Mouse (Mus musculus) forebrain, embryonic 15.5 days (tissue): ENCODE results near the gene Fam181b. TPM values are rescaled to one million over a fixed set of nuclear protein-coding genes. Genes with fewer than 3 reads are reported as not detected.

Experiments used
- ATAC-seq: fragments of 200-750 bp; cut with Nextera tagmentation; replicated peaks from 2 replicates; pipeline ENCODE4 v1.8.0; 2017; ENCODE audit warnings: mild to moderate bottlenecking, moderate TSS enrichment, moderate library complexity
- H3K27ac ChIP-seq: fragments of 300-500 bp; sonication (generic); replicated peaks from 2 replicates; pipeline ENCODE4 v1.5.1; 2015; ENCODE audit warnings: mild to moderate bottlenecking, inconsistent platforms
- H3K27me3 ChIP-seq: fragments of 300-500 bp; sonication (generic); 2 replicates; pipeline ENCODE4 v1.6.1; 2015; ENCODE audit warnings: inconsistent platforms
- H3K36me3 ChIP-seq: fragments of 300-500 bp; sonication (generic); 2 replicates; pipeline ENCODE4 v1.6.1; 2015; ENCODE audit warnings: mild to moderate bottlenecking, inconsistent platforms
- H3K4me1 ChIP-seq: fragments of 300-500 bp; sonication (generic); 2 replicates; pipeline ENCODE4 v1.6.1; 2015; ENCODE audit warnings: inconsistent platforms
- H3K4me2 ChIP-seq: fragments of 300-500 bp; sonication (generic); replicated peaks from 2 replicates; pipeline ENCODE4 v1.6.1; 2015; ENCODE audit warnings: mild to moderate bottlenecking, inconsistent platforms
- H3K4me3 ChIP-seq: fragments of 300-500 bp; sonication (generic); 2 replicates; pipeline ENCODE4 v1.5.1; 2015; ENCODE audit warnings: mild to moderate bottlenecking, inconsistent platforms
- H3K9ac ChIP-seq: fragments of 300-500 bp; sonication (generic); replicated peaks from 2 replicates; pipeline ENCODE4 v1.6.1; 2015; ENCODE audit warnings: mild to moderate bottlenecking, inconsistent platforms
- H3K9me3 ChIP-seq: fragments of 300-500 bp; sonication (generic); 2 replicates; pipeline ENCODE4 v1.6.1; 2016; ENCODE audit warnings: inconsistent platforms
- WGBS: fragments of 180-500 bp; shearing (Covaris S2); methylation state at CpG from one replicate; pipeline ENCODE4 v1.1.7; 2015; ENCODE audit warnings: mixed read lengths; 5-methylcytosine and 5-hydroxymethylcytosine counted together
- polyA plus RNA-seq: library from polyadenylated mRNA; unstranded; fragments of >200 nt; fragmentation: Nextera tagmentation; extraction: Ambion mirVana; gene quantifications from 2 replicates; pipeline ENCODE4 v1.2.1, GENCODE M21; 2015

Fam181b gene
- polyA plus RNA-seq = 33.6 and 35.6 TPM in 2 replicates

DNA sequence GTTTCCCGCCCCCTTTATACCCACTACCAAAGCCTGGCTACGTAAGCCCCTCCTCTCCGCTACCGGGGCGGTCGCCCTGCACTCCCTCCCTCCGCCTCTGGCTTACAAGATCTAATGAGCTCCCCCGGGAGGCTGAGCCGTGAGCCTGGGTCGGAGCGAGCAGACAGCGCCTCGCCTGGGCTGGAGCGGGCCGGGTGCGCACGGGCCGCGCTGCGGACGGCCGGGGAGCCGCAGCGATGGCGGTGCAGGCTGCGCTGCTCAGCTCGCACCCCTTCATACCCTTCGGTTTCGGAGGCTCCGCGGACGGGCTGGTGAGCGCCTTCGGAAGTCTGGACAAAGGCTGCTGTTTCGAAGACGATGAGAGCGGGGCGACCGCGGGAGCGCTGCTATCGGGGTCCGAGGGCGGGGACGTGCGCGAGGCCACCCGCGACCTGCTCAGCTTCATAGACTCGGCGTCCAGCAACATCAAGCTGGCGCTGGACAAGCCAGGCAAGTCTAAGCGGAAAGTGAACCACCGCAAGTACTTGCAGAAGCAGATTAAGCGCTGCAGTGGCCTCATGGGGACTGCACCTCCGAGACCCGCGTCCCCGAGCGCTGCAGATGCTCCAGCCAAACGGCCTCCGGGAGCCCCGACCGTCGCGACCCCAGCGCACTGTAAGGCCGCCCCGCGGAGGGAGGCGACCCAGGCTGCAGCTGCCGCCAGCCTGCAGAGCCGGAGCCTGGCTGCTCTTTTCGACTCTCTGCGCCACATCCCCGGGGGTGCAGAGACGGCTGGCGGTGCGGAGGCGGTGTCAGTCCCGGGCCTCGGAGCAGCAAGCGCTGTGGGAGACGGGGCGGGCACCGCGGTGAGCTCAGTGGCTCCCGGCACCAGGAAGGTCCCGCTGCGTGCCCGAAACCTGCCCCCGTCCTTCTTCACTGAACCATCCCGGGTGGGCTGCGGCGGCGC, at the start of gene Fam181b:
Fam181b (plus strand) TSS at position 81 of the 946 bp plus-strand sequence.
- peak within 1 kb of the TSS; percentile 86 for H3K27ac ChIP-seq
- H3K4me2 ChIP-seq = peak within 1 kb of the TSS; percentile 79
- no peaks in the 10 kb centered on the region for H3K36me3 ChIP-seq
- H3K9me3 ChIP-seq = no peaks in the 10 kb centered on the region
- peaks cover 37% of the 10 kb centered on the region for H3K4me1 ChIP-seq
- H3K4me3 ChIP-seq = peak within 1 kb of the TSS; percentile 86
- H3K9ac ChIP-seq = peak within 1 kb of the TSS; percentile 87
- under 1% methylated on average over 95 of the region's 96 CpGs for WGBS
- ATAC-seq = peak; percentile 97
- no peaks in the 10 kb centered on the region for H3K27me3 ChIP-seq

DNA sequence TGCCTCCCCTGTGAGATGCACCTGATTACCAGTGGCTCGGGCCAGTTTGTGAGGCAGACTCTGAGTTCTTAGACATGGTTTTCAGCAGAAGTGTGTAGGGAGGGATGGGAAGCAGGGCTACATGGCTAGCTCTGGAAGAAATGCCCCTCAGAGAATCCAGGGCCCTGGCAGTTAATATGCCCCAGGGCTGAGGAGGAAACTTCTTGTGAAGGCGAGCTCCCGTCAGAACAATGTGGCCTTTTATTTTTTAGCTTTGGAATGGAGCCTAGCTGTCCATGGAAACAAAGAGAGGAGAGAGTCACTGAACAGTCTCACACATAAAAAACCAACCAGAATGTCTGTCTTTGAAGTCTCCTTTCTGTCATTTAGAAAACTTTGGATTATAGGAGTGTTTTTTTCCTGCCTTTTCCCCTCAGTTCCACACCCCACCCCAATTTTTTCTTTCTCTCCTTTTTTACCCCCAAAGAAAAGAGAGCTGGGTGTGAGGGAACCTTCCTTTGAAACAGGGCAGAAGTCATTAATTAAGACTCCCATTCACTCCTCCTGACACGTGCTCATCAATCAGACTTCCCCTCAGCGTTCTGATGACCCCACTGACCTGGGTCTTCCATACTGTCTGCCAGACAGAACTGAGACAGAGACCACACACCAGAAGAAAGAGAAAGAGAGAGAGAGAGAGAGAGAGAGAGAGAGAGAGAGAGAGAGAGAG, 41.7 kb upstream of the Fam181b start:
- 0 out of 2 replicates have a peak, but pooled peaks have one; percentile 51 for ATAC-seq
- Histone ChIP-seq H3K27me3 (no peaks in the 10 kb centered on the region), H3K4me2 (no peak overlapping the region), H3K9me3 (no peaks in the 10 kb centered on the region), H3K36me3 (no peaks in the 10 kb centered on the region), H3K4me1 (peaks cover 6% of the 10 kb centered on the region; the same call in 1 of the 2 replicates), H3K9ac (no peak overlapping the region), H3K4me3 (no peak overlapping the region), H3K27ac (no peak overlapping the region)
- 4% methylated on average over 5 of the region's 5 CpGs for WGBS

DNA sequence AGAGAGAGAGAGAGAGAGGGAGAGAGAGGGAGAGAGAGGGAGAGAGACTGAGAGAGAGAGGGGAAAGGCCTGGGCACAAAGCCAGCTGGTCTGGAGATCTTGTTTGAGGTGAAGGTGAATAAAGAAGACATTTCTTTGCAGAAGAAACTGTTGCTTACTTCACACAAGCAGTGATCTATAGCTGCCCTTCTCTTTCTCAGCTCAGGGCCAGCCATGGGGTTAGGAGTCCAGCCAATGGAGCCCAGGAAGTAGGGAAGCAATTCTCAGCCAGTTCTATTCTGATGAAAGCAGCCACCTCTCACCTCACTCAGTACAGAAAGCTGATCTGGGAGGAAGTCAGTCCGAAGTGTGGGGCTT, 41.2 kb upstream of the Fam181b start:
- Histone ChIP-seq H3K4me2 (no peak overlapping the region), H3K4me1 (peaks cover 6% of the 10 kb centered on the region; the same call in 1 of the 2 replicates), H3K27me3 (no peaks in the 10 kb centered on the region), H3K4me3 (no peak overlapping the region), H3K27ac (no peak overlapping the region), H3K9me3 (no peaks in the 10 kb centered on the region), H3K36me3 (no peaks in the 10 kb centered on the region), H3K9ac (no peak overlapping the region)
- 26% methylated on average over 1 of the region's 1 CpGs for WGBS
- no peak for ATAC-seq

DNA sequence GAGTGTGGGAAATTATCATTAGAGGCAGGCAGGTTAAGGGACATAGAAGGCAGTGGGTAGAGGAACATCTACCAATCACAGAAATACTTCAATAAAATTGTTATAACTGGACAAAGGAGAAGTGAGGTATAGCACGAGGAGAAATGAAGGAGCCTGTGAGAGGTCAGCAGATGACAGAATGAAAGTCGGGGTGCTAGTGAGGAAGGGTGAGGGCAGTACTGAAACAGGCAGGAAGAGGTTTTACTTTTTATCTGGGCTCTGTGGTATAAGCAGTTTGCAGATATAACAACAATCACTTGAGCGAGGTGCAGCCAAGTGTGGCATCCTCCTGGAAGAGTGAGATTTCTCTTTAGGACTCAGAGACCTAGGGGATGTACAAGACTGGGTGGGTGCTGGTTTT, 40.1 kb upstream of the Fam181b start:
- Histone ChIP-seq H3K27me3 (no peaks in the 10 kb centered on the region), H3K9me3 (no peaks in the 10 kb centered on the region), H3K27ac (no peak overlapping the region), H3K36me3 (no peaks in the 10 kb centered on the region), H3K9ac (no peak overlapping the region), H3K4me3 (no peak overlapping the region), H3K4me2 (no peak overlapping the region), H3K4me1 (peaks cover 6% of the 10 kb centered on the region; the same call in 1 of the 2 replicates)
- no peak for ATAC-seq
- 87% methylated on average over 3 of the region's 3 CpGs for WGBS

GRCm38 (mm10) chr7:93044359-93044758, 35.3 kb upstream of the Fam181b start:
- Histone ChIP-seq H3K36me3 (no peaks in the 10 kb centered on the region), H3K27me3 (no peaks in the 10 kb centered on the region), H3K4me1 (no peaks in the 10 kb centered on the region), H3K4me2 (no peak overlapping the region), H3K4me3 (no peak overlapping the region), H3K9me3 (no peaks in the 10 kb centered on the region), H3K9ac (no peak overlapping the region), H3K27ac (no peak overlapping the region)
- no peak for ATAC-seq
- 71% methylated on average over 3 of the region's 3 CpGs for WGBS

- WGBS = 94% methylated on average over 1 of the region's 1 CpGs
- H3K9ac ChIP-seq = no peak overlapping the region
- H3K36me3 ChIP-seq = no peaks in the 10 kb centered on the region
- H3K27me3 ChIP-seq = no peaks in the 10 kb centered on the region
- no peak overlapping the region for H3K27ac ChIP-seq
- no peak overlapping the region for H3K4me3 ChIP-seq
- no peaks in the 10 kb centered on the region for H3K9me3 ChIP-seq
- H3K4me1 ChIP-seq = no peaks in the 10 kb centered on the region
- no peak for ATAC-seq
- H3K4me2 ChIP-seq = no peak overlapping the region
Observed at GRCm38 (mm10) chr7:93044788-93045187, 34.9 kb upstream of the Fam181b start.

DNA sequence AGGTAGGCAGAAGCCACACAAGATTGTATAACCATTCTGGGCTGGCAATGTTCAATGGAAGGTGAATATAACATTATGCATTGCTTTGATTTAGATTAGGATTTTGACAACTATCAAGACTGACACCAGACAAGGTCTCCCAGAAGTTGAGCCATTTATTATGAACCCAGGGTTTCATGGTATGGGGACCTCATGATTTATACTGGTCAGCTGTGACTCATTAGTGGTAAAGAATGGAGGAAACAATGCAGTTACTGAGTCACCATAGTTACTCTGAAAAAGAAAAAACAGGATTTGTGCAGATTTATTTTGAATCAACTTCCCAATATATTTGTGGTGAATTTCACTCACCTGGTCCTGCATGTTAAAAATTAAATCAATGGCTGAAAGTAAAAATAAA, 18.8 kb upstream of the Fam181b start:
- Histone ChIP-seq H3K27ac (no peak overlapping the region), H3K4me2 (no peak overlapping the region), H3K4me1 (peaks cover 19% of the 10 kb centered on the region), H3K9ac (no peak overlapping the region), H3K27me3 (no peaks in the 10 kb centered on the region), H3K9me3 (no peaks in the 10 kb centered on the region), H3K4me3 (no peak overlapping the region), H3K36me3 (no peaks in the 10 kb centered on the region)
- ATAC-seq = no peak

DNA sequence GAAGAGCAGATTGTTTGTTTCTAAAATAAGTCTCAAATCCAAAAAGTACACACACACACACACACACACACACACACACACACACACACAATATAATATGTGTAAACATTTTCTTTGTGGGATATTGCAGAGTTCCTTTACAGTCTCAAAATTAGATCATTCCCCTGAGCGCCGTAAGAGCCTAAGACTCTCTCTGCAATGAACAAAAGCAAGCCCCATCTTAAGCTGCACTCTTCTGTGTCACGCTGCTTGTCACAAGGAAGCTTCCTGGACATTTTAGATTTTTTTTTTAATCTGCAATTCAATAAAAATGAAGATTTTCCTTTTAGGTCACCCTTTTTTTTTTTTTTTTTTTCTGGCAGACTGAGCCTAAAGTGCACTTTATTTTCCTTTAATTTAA, 17.9 kb upstream of the Fam181b start:
- Histone ChIP-seq H3K27ac (peak overlapping the region; percentile 78), H3K27me3 (no peaks in the 10 kb centered on the region), H3K4me3 (no peak overlapping the region), H3K9me3 (no peaks in the 10 kb centered on the region), H3K36me3 (no peaks in the 10 kb centered on the region), H3K4me2 (no peak overlapping the region; the same call in 1 of the 2 replicates), H3K9ac (no peak overlapping the region), H3K4me1 (peaks cover 19% of the 10 kb centered on the region)
- peak; percentile 75 for ATAC-seq
- WGBS = 0% methylated on average over 3 of the region's 3 CpGs

- Histone ChIP-seq H3K36me3 (no peaks in the 10 kb centered on the region), H3K4me1 (peaks cover 19% of the 10 kb centered on the region), H3K4me3 (no peak overlapping the region), H3K9ac (no peak overlapping the region), H3K9me3 (no peaks in the 10 kb centered on the region), H3K27me3 (no peaks in the 10 kb centered on the region), H3K27ac (peak overlapping the region; percentile 78), H3K4me2 (no peak overlapping the region; the same call in 1 of the 2 replicates)
- ATAC-seq = peak; percentile 97
- 2% methylated on average over 6 of the region's 6 CpGs for WGBS
Observed at GRCm38 (mm10) chr7:93062189-93062588, 17.5 kb upstream of the Fam181b start.

DNA sequence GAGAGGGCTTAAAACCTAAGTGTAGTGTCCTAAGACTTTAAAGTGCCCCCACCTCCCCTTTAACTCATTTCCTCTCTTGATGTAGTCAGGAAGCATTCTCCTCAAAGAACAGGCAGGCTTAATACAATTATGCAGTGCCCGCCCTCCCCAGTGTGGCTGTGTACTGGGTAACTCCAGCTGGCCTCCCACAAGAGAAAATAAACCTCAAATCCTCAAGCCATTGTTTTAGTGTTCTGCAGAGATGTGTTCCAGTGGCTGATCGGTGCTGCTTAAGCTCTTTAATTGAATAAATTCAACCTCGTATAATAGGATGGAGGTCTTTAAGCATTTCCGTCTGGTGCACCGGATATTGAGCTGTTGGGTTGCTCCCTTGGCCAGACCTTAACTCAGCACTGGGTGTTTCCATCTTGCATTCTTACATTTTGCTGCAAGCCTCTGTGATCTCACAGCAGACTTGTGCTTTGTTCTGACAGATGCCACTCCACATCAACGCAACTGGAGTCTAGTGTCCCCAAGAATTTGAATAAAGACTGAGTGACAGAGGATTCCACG, 12.1 kb upstream of the Fam181b start:
- peaks cover 13% of the 10 kb centered on the region for H3K4me1 ChIP-seq
- no peaks in the 10 kb centered on the region for H3K27me3 ChIP-seq
- no peak overlapping the region for H3K4me3 ChIP-seq
- H3K4me2 ChIP-seq = no peak overlapping the region
- H3K27ac ChIP-seq = no peak overlapping the region
- ATAC-seq = peak; percentile 33; the same call in 1 of the 2 replicates
- no peak overlapping the region for H3K9ac ChIP-seq
- no peaks in the 10 kb centered on the region for H3K9me3 ChIP-seq
- no peaks in the 10 kb centered on the region for H3K36me3 ChIP-seq
- WGBS = 13% methylated on average over 7 of the region's 7 CpGs

DNA sequence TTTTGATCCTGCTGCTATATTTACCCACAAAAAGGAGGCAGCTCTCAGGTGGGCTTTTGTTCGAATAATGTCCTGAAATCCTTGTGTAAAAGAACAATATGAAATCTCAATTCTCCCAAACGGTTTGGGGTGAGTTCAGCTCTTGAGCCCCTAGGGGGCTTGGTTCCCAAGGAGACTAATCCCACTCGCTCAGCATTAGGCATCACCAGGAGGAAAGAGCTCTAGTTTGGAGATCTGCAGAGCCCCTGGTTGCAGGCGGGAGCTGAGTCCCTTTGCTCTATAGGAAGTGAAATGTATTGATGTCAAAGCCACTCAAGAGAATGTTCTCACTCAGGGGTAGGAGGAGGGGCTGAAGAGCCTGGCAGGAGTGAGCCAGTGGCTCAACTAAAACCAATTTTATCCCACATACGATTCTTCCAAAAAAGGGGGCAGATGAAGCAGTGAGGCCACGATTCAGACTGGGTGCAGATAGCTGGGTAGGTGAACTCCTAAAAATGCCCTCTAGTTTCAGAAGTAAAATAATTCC, 3.2 kb upstream of the Fam181b start:
- Histone ChIP-seq H3K27ac (no peak overlapping the region), H3K9ac (no peak overlapping the region), H3K36me3 (no peaks in the 10 kb centered on the region), H3K4me1 (peaks cover 19% of the 10 kb centered on the region), H3K4me2 (no peak overlapping the region), H3K9me3 (no peaks in the 10 kb centered on the region), H3K4me3 (no peak overlapping the region), H3K27me3 (no peaks in the 10 kb centered on the region)
- 3% methylated on average over 6 of the region's 6 CpGs for WGBS
- ATAC-seq = no peak

- peaks cover 37% of the 10 kb centered on the region for H3K4me1 ChIP-seq
- H3K4me3 ChIP-seq = peak overlapping the region; percentile 86
- WGBS = 10% methylated on average over 7 of the region's 7 CpGs
- peak; percentile 36 for ATAC-seq
- H3K27ac ChIP-seq = peak overlapping the region; percentile 86; the same call in 1 of the 2 replicates
- H3K9ac ChIP-seq = peak overlapping the region; percentile 87
- no peaks in the 10 kb centered on the region for H3K36me3 ChIP-seq
- peak overlapping the region; percentile 79 for H3K4me2 ChIP-seq
- H3K9me3 ChIP-seq = no peaks in the 10 kb centered on the region
- no peaks in the 10 kb centered on the region for H3K27me3 ChIP-seq
Observed at GRCm38 (mm10) chr7:93079420-93079784, 263 bp upstream of the Fam181b start.
